Mouse (Mus musculus): ENCODE measurements around the gene Arid1b. TPM values are rescaled to one million over a fixed set of nuclear protein-coding genes. Genes with fewer than 3 reads are reported as not detected.

Gene Arid1b
- polyA plus RNA-seq, 1 experiment from 2014 or later = 10.5 TPM

- Histone ChIP-seq H3K36me3 (ENCODE audit: control insufficient read depth, insufficient read depth, low read length) (no peaks in the 10 kb centered on the region), H3K4me2 (ENCODE audit: low read depth, low read length) (peak overlapping the region; percentile 31), H3K4me3 (replicated peaks; ENCODE audit: low read length) (no peak overlapping the region), H3K27ac (ENCODE audit: low read length) (peak overlapping the region; percentile 73), H3K27me3 (ENCODE audit: control insufficient read depth, insufficient read depth, low read length) (no peaks in the 10 kb centered on the region), H3K4me1 (ENCODE audit: control insufficient read depth, insufficient read depth, low read length) (peaks cover 14% of the 10 kb centered on the region; the same call in 1 of the 2 replicates), H3K9ac (ENCODE audit: low read length) (0 out of 2 replicates have a peak overlapping the region, but pooled peaks have one; percentile 18), H3K9me3 (replicated peaks; ENCODE audit: control insufficient read depth, low read length) (no peaks in the 10 kb centered on the region)
- 72% methylated on average over 10 of the region's 10 CpGs for WGBS
- ATAC-seq (ENCODE audit: insufficient read depth, low FRiP score) = no peak
Observed at GRCm38 (mm10) chr17:4991600-4991999, 2.5 kb upstream of the Arid1b start.

- peak overlapping the region; percentile 100 for H3K9ac ChIP-seq (ENCODE audit: low read length)
- H3K36me3 ChIP-seq (ENCODE audit: control insufficient read depth, insufficient read depth, low read length) = no peaks in the 10 kb centered on the region
- peak overlapping the region; percentile 61 for H3K4me2 ChIP-seq (ENCODE audit: low read depth, low read length)
- H3K4me1 ChIP-seq (ENCODE audit: control insufficient read depth, insufficient read depth, low read length) = peaks cover 14% of the 10 kb centered on the region; the same call in 1 of the 2 replicates
- H3K27me3 ChIP-seq (ENCODE audit: control insufficient read depth, insufficient read depth, low read length) = no peaks in the 10 kb centered on the region
- WGBS = 3% methylated on average over 9 of the region's 9 CpGs
- H3K27ac ChIP-seq (ENCODE audit: low read length) = peak overlapping the region; percentile 100
- ATAC-seq (ENCODE audit: insufficient read depth, low FRiP score) = no peak
- H3K9me3 ChIP-seq (replicated peaks; ENCODE audit: control insufficient read depth, low read length) = no peaks in the 10 kb centered on the region
- peak overlapping the region; percentile 95 for H3K4me3 ChIP-seq (replicated peaks; ENCODE audit: low read length)
Observed at GRCm38 (mm10) chr17:4993497-4993839, 664 bp upstream of the Arid1b start.

GRCm38 (mm10) chr17:4994504-4994812, 326 bp downstream of the Arid1b start:
- Histone ChIP-seq H3K4me2 (ENCODE audit: low read depth, low read length) (peak overlapping the region; percentile 61; the same call in 1 of the 2 replicates), H3K36me3 (ENCODE audit: control insufficient read depth, insufficient read depth, low read length) (no peaks in the 10 kb centered on the region), H3K27me3 (ENCODE audit: control insufficient read depth, insufficient read depth, low read length) (no peaks in the 10 kb centered on the region), H3K4me1 (ENCODE audit: control insufficient read depth, insufficient read depth, low read length) (peaks cover 14% of the 10 kb centered on the region; the same call in 1 of the 2 replicates), H3K27ac (ENCODE audit: low read length) (peak overlapping the region; percentile 100), H3K4me3 (replicated peaks; ENCODE audit: low read length) (peak overlapping the region; percentile 95), H3K9ac (ENCODE audit: low read length) (peak overlapping the region; percentile 100), H3K9me3 (replicated peaks; ENCODE audit: control insufficient read depth, low read length) (no peaks in the 10 kb centered on the region)
- peak; percentile 61 for ATAC-seq (ENCODE audit: insufficient read depth, low FRiP score)
- 2% methylated on average over 23 of the region's 55 CpGs for WGBS

- Histone ChIP-seq H3K4me3 (replicated peaks; ENCODE audit: low read length) (peak overlapping the region; percentile 95), H3K4me2 (ENCODE audit: low read depth, low read length) (peak overlapping the region; percentile 61), H3K9ac (ENCODE audit: low read length) (peak overlapping the region; percentile 100), H3K36me3 (ENCODE audit: control insufficient read depth, insufficient read depth, low read length) (no peaks in the 10 kb centered on the region), H3K9me3 (replicated peaks; ENCODE audit: control insufficient read depth, low read length) (no peaks in the 10 kb centered on the region), H3K27me3 (ENCODE audit: control insufficient read depth, insufficient read depth, low read length) (no peaks in the 10 kb centered on the region), H3K27ac (ENCODE audit: low read length) (peak overlapping the region; percentile 100), H3K4me1 (ENCODE audit: control insufficient read depth, insufficient read depth, low read length) (peaks cover 17% of the 10 kb centered on the region)
- ATAC-seq (ENCODE audit: insufficient read depth, low FRiP score) = peak; percentile 63
- WGBS = under 1% methylated on average over 79 of the region's 81 CpGs
Observed at GRCm38 (mm10) chr17:4994813-4995560, 855 bp downstream of the Arid1b start.

GRCm38 (mm10) chr17:4995561-4996051, 1.5 kb downstream of the Arid1b start:
- peak; percentile 15 for ATAC-seq (ENCODE audit: insufficient read depth, low FRiP score)
- Histone ChIP-seq H3K36me3 (ENCODE audit: control insufficient read depth, insufficient read depth, low read length) (no peaks in the 10 kb centered on the region), H3K4me2 (ENCODE audit: low read depth, low read length) (peak overlapping the region; percentile 71), H3K4me1 (ENCODE audit: control insufficient read depth, insufficient read depth, low read length) (peaks cover 23% of the 10 kb centered on the region), H3K9ac (ENCODE audit: low read length) (peak overlapping the region; percentile 100), H3K27ac (ENCODE audit: low read length) (peak overlapping the region; percentile 100), H3K9me3 (replicated peaks; ENCODE audit: control insufficient read depth, low read length) (no peaks in the 10 kb centered on the region), H3K4me3 (replicated peaks; ENCODE audit: low read length) (peak overlapping the region; percentile 95), H3K27me3 (ENCODE audit: control insufficient read depth, insufficient read depth, low read length) (no peaks in the 10 kb centered on the region)
- WGBS = under 1% methylated on average over 43 of the region's 56 CpGs

GRCm38 (mm10) chr17:4996121-4996813, 2.1 kb downstream of the Arid1b start:
- peak overlapping the region; percentile 100 for H3K27ac ChIP-seq (ENCODE audit: low read length)
- peak overlapping the region; percentile 71 for H3K4me2 ChIP-seq (ENCODE audit: low read depth, low read length)
- H3K9ac ChIP-seq (ENCODE audit: low read length) = peak overlapping the region; percentile 100
- peak; percentile 1; the same call in 1 of the 2 replicates for ATAC-seq (ENCODE audit: insufficient read depth, low FRiP score)
- under 1% methylated on average over 83 of the region's 95 CpGs for WGBS
- H3K4me1 ChIP-seq (ENCODE audit: control insufficient read depth, insufficient read depth, low read length) = peaks cover 26% of the 10 kb centered on the region
- no peaks in the 10 kb centered on the region for H3K9me3 ChIP-seq (replicated peaks; ENCODE audit: control insufficient read depth, low read length)
- H3K27me3 ChIP-seq (ENCODE audit: control insufficient read depth, insufficient read depth, low read length) = no peaks in the 10 kb centered on the region
- H3K4me3 ChIP-seq (replicated peaks; ENCODE audit: low read length) = peak overlapping the region; percentile 95
- no peaks in the 10 kb centered on the region for H3K36me3 ChIP-seq (ENCODE audit: control insufficient read depth, insufficient read depth, low read length)

- Histone ChIP-seq H3K4me1 (ENCODE audit: control insufficient read depth, insufficient read depth, low read length) (peaks cover 30% of the 10 kb centered on the region), H3K9me3 (replicated peaks; ENCODE audit: control insufficient read depth, low read length) (no peaks in the 10 kb centered on the region), H3K4me2 (ENCODE audit: low read depth, low read length) (peak overlapping the region; percentile 71), H3K27ac (ENCODE audit: low read length) (peak overlapping the region; percentile 100), H3K27me3 (ENCODE audit: control insufficient read depth, insufficient read depth, low read length) (no peaks in the 10 kb centered on the region), H3K9ac (ENCODE audit: low read length) (peak overlapping the region; percentile 100), H3K4me3 (replicated peaks; ENCODE audit: low read length) (peak overlapping the region; percentile 95), H3K36me3 (ENCODE audit: control insufficient read depth, insufficient read depth, low read length) (no peaks in the 10 kb centered on the region)
- ATAC-seq (ENCODE audit: insufficient read depth, low FRiP score) = no peak
- under 1% methylated on average over 20 of the region's 20 CpGs for WGBS
Observed at GRCm38 (mm10) chr17:4996814-4997549, 2.9 kb downstream of the Arid1b start.

GRCm38 (mm10) chr17:4997968-4998367, 3.8 kb downstream of the Arid1b start:
- H3K27ac ChIP-seq (ENCODE audit: low read length) = no peak overlapping the region
- H3K27me3 ChIP-seq (ENCODE audit: control insufficient read depth, insufficient read depth, low read length) = no peaks in the 10 kb centered on the region
- no peak for ATAC-seq (ENCODE audit: insufficient read depth, low FRiP score)
- H3K4me1 ChIP-seq (ENCODE audit: control insufficient read depth, insufficient read depth, low read length) = peaks cover 35% of the 10 kb centered on the region
- H3K9ac ChIP-seq (ENCODE audit: low read length) = no peak overlapping the region
- H3K4me2 ChIP-seq (ENCODE audit: low read depth, low read length) = peak overlapping the region; percentile 55
- WGBS = 36% methylated on average over 3 of the region's 3 CpGs
- H3K9me3 ChIP-seq (replicated peaks; ENCODE audit: control insufficient read depth, low read length) = no peaks in the 10 kb centered on the region
- no peaks in the 10 kb centered on the region for H3K36me3 ChIP-seq (ENCODE audit: control insufficient read depth, insufficient read depth, low read length)
- H3K4me3 ChIP-seq (replicated peaks; ENCODE audit: low read length) = peak overlapping the region; percentile 25; the same call in 1 of the 2 replicates
